Mouse (Mus musculus) midbrain, embryonic 15.5 days (tissue): ENCODE data around the gene Ccdc85c. TPM values are rescaled to one million over a fixed set of nuclear protein-coding genes. Genes with fewer than 3 reads are reported as not detected.

ENCODE experiments used
- ATAC-seq: fragments of 200-750 bp; cut with Nextera tagmentation; replicated peaks from 2 replicates; pipeline ENCODE4 v1.8.0; 2017; ENCODE audit warnings: moderate TSS enrichment
- H3K27ac ChIP-seq: fragments of 300-500 bp; sonication (generic); 2 replicates; pipeline ENCODE4 v1.5.1; 2015; ENCODE audit warnings: mild to moderate bottlenecking, inconsistent platforms
- H3K27me3 ChIP-seq: fragments of 300-500 bp; sonication (generic); replicated peaks from 2 replicates; pipeline ENCODE4 v1.6.1; 2015; ENCODE audit warnings: inconsistent platforms
- H3K36me3 ChIP-seq: fragments of 300-500 bp; sonication (generic); replicated peaks from 2 replicates; pipeline ENCODE4 v1.6.1; 2015; ENCODE audit warnings: inconsistent platforms
- H3K4me1 ChIP-seq: fragments of 300-500 bp; sonication (generic); 2 replicates; pipeline ENCODE4 v1.6.1; 2015; ENCODE audit warnings: inconsistent platforms
- H3K4me2 ChIP-seq: fragments of 300-500 bp; sonication (generic); 2 replicates; pipeline ENCODE4 v1.6.1; 2015; ENCODE audit warnings: inconsistent platforms, mild to moderate bottlenecking, moderate library complexity
- H3K4me3 ChIP-seq: fragments of 300-500 bp; sonication (generic); 2 replicates; pipeline ENCODE4 v1.5.1; 2015; ENCODE audit warnings: mild to moderate bottlenecking, inconsistent platforms
- H3K9ac ChIP-seq: fragments of 300-500 bp; sonication (generic); 2 replicates; pipeline ENCODE4 v1.6.1; 2015; ENCODE audit warnings: mild to moderate bottlenecking, inconsistent platforms
- H3K9me3 ChIP-seq: fragments of 300-500 bp; sonication (generic); 2 replicates; pipeline ENCODE4 v1.6.1; 2016; ENCODE audit warnings: inconsistent platforms
- WGBS: fragments of 180-500 bp; shearing (Covaris S2); methylation state at CpG from one replicate; pipeline ENCODE4 v1.1.7; 2015; ENCODE audit warnings: mixed read lengths; 5-methylcytosine and 5-hydroxymethylcytosine counted together
- polyA plus RNA-seq: library from polyadenylated mRNA; unstranded; fragments of >200 nt; fragmentation: Nextera tagmentation; extraction: Ambion mirVana; gene quantifications from 2 replicates; pipeline ENCODE4 v1.2.1, GENCODE M21; 2015

Gene Ccdc85c
- polyA plus RNA-seq, 1 experiment from 2014 or later: 15.8 TPM

DNA sequence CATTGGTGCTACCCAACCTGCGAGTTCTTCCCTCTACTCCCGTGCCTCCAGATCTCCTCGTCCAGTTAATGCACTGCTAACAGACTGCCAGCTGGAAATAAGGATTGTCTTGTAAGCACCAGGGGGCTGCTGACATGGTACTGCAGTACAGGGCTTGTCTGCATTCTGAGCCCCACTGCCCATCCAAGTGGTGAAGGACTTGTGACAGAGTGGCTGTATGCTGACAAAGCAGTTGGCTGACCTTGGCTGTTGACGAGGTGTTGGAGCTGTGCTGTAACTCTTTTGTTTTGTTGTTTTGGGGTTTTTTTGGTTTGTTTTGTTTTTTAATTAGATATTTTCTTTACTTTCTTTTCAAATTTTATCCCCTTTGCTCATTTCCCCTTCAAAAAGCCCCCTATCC is 76.8 kb downstream of the Ccdc85c start:
- H3K9ac ChIP-seq: no peak overlapping the region
- 86% methylated on average over 4 of the region's 4 CpGs for WGBS
- H3K4me1 ChIP-seq: no peaks in the 10 kb centered on the region
- no peak overlapping the region for H3K4me2 ChIP-seq
- H3K36me3 ChIP-seq: peaks cover 51% of the 10 kb centered on the region
- no peaks in the 10 kb centered on the region for H3K27me3 ChIP-seq
- H3K27ac ChIP-seq: no peak overlapping the region
- no peak overlapping the region for H3K4me3 ChIP-seq
- ATAC-seq: no peak
- no peaks in the 10 kb centered on the region for H3K9me3 ChIP-seq

DNA sequence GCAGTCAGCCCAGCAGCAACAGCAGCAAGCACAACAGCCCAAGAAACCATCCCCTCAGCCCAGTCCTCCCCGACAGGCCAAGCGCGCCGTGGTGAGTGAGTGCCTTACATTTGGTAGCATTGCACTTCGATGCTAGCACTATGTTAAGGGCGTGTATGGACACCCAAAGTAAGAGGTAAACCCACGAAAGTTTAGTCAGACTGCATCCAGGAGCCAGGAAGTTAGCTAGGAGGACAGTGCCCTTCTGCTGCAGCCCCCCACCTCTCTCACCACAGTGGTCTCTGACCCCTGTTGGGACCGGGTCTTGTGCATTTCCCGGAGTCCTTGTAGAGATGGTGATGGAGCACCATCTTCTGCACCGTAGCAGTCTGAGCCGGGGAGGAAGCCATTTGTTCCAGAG is 79.5 kb downstream of the Ccdc85c start:
- Histone ChIP-seq H3K4me1 (no peaks in the 10 kb centered on the region), H3K4me3 (no peak overlapping the region), H3K27me3 (no peaks in the 10 kb centered on the region), H3K9me3 (no peaks in the 10 kb centered on the region), H3K9ac (no peak overlapping the region), H3K27ac (no peak overlapping the region), H3K4me2 (no peak overlapping the region), H3K36me3 (peaks cover 44% of the 10 kb centered on the region)
- WGBS: 94% methylated on average over 11 of the region's 11 CpGs
- no peak for ATAC-seq

- Histone ChIP-seq H3K4me1 (no peaks in the 10 kb centered on the region), H3K27ac (no peak overlapping the region), H3K9ac (no peak overlapping the region), H3K36me3 (peaks cover 40% of the 10 kb centered on the region), H3K27me3 (no peaks in the 10 kb centered on the region), H3K4me2 (no peak overlapping the region), H3K4me3 (no peak overlapping the region), H3K9me3 (no peaks in the 10 kb centered on the region)
- no peak for ATAC-seq
- 93% methylated on average over 5 of the region's 5 CpGs for WGBS
Observed at GRCm38 (mm10) chr12:108193878-108194277, 81.3 kb downstream of the Ccdc85c start.

DNA sequence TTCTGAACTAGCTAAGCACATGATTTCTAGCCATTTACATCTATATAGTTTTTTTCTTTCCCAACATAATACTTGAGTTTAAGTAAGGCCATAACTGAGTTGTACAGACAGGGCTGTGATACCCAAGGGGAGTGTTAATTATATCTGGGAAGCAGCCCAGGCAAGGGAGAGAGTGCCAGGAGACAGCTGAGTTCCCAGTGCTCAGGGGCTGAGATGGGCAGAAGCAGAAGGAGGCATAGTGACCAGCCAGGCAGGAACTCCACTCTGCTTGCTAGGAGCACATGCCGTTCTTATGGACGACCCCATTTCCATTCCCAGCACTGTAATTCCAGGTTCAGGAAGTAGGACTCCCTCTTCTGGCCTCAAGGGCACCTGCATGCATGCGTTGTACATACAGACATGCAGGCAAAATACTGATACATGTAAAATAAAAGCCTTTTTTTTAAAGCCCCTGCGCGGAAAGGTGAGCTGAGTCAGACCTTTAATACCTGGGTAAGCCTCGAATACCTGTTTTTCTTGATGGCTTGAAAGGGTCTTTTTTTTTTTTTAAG is 87.6 kb downstream of the Ccdc85c start:
- H3K27me3 ChIP-seq: no peaks in the 10 kb centered on the region
- H3K9ac ChIP-seq: no peak overlapping the region
- no peaks in the 10 kb centered on the region for H3K4me1 ChIP-seq
- no peak overlapping the region for H3K4me3 ChIP-seq
- no peak overlapping the region for H3K4me2 ChIP-seq
- H3K36me3 ChIP-seq: peaks cover 41% of the 10 kb centered on the region
- no peaks in the 10 kb centered on the region for H3K9me3 ChIP-seq
- no peak overlapping the region for H3K27ac ChIP-seq
- WGBS: 92% methylated on average over 6 of the region's 6 CpGs
- no peak for ATAC-seq

GRCm38 (mm10) chr12:108181716-108182115 is 93.5 kb downstream of the Ccdc85c start:
- H3K36me3 ChIP-seq: peaks cover 7% of the 10 kb centered on the region; the same call in 1 of the 2 replicates
- WGBS: 96% methylated on average over 6 of the region's 6 CpGs
- H3K9me3 ChIP-seq: no peaks in the 10 kb centered on the region
- no peak overlapping the region for H3K4me2 ChIP-seq
- H3K27ac ChIP-seq: no peak overlapping the region
- peaks cover 27% of the 10 kb centered on the region for H3K4me1 ChIP-seq
- no peaks in the 10 kb centered on the region for H3K27me3 ChIP-seq
- ATAC-seq: no peak
- H3K4me3 ChIP-seq: no peak overlapping the region
- H3K9ac ChIP-seq: no peak overlapping the region

- Histone ChIP-seq H3K4me1 (peaks cover 34% of the 10 kb centered on the region), H3K9ac (peak within 1 kb of the TSS; percentile 86), H3K4me2 (peak within 1 kb of the TSS; percentile 87), H3K27me3 (no peaks in the 10 kb centered on the region), H3K27ac (peak within 1 kb of the TSS; percentile 82), H3K36me3 (no peaks in the 10 kb centered on the region; the same call in 1 of the 2 replicates), H3K4me3 (peak within 1 kb of the TSS; percentile 99), H3K9me3 (no peaks in the 10 kb centered on the region)
- peak; percentile 98 for ATAC-seq
- WGBS: under 1% methylated on average over 77 of the region's 82 CpGs
Observed at GRCm38 (mm10) chr12:108179321-108180266, 95.6 kb downstream of the Ccdc85c start, which contains the start of gene Ccnk. TSS of gene Ccnk (plus strand) at chr12:108179579.

DNA sequence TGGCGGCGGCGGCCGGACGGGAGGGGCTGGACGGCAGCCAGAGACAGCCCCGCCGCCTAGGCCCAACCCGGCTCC is 96.1 kb downstream of the Ccdc85c start, which contains the start of gene Setd3:
Setd3 (minus strand) TSS at position 69 of the 75 bp plus-strand sequence.
- Histone ChIP-seq H3K4me2 (peak within 1 kb of the TSS; percentile 87), H3K36me3 (no peaks in the 10 kb centered on the region; the same call in 1 of the 2 replicates), H3K27ac (peak within 1 kb of the TSS; percentile 82), H3K4me1 (peaks cover 34% of the 10 kb centered on the region), H3K9ac (peak within 1 kb of the TSS; percentile 86), H3K4me3 (peak within 1 kb of the TSS; percentile 99), H3K27me3 (no peaks in the 10 kb centered on the region), H3K9me3 (no peaks in the 10 kb centered on the region)
- 0% methylated on average over 9 of the region's 9 CpGs for WGBS
- no peak for ATAC-seq

- under 1% methylated on average over 103 of the region's 103 CpGs for WGBS
- no peaks in the 10 kb centered on the region for H3K9me3 ChIP-seq
- peak overlapping the region; percentile 86 for H3K9ac ChIP-seq
- H3K4me2 ChIP-seq: peak overlapping the region; percentile 87
- H3K27ac ChIP-seq: peak overlapping the region; percentile 82
- H3K4me1 ChIP-seq: peaks cover 34% of the 10 kb centered on the region
- no peaks in the 10 kb centered on the region; the same call in 1 of the 2 replicates for H3K36me3 ChIP-seq
- H3K27me3 ChIP-seq: no peaks in the 10 kb centered on the region
- peak; percentile 65 for ATAC-seq
- peak overlapping the region; percentile 99 for H3K4me3 ChIP-seq
Observed at GRCm38 (mm10) chr12:108178331-108179245, 96.6 kb downstream of the Ccdc85c start.

DNA sequence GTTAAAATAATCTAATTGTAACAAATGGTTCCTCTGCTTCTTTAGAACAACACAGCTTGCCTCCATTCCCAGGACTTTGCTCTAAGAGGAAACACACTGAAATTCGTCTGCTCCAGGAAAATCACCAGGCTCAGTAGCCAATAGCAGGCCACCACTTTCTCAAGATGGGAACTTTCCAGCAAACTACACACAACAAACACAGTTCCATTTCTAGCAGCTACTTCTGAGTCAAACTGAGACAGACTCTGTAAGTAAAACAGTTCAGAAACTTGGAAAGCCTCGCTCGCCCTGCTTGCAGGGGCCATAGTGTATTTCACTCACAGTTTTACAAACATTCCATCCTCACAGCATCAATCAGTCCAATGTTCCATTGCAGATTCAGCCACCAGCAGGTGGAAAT is 98.9 kb downstream of the Ccdc85c start:
- Histone ChIP-seq H3K9ac (no peak overlapping the region), H3K4me1 (peaks cover 38% of the 10 kb centered on the region), H3K4me2 (no peak overlapping the region), H3K36me3 (no peaks in the 10 kb centered on the region), H3K27me3 (no peaks in the 10 kb centered on the region), H3K9me3 (no peaks in the 10 kb centered on the region), H3K27ac (no peak overlapping the region), H3K4me3 (no peak overlapping the region)
- ATAC-seq: no peak
- WGBS: 80% methylated on average over 3 of the region's 3 CpGs

- Histone ChIP-seq H3K9ac (no peak overlapping the region), H3K4me2 (no peak overlapping the region), H3K27me3 (no peaks in the 10 kb centered on the region), H3K9me3 (no peaks in the 10 kb centered on the region), H3K27ac (no peak overlapping the region), H3K36me3 (no peaks in the 10 kb centered on the region), H3K4me3 (no peak overlapping the region), H3K4me1 (peaks cover 28% of the 10 kb centered on the region)
- 78% methylated on average over 8 of the region's 8 CpGs for WGBS
- no peak for ATAC-seq
Observed at GRCm38 (mm10) chr12:108174606-108175505, 100.4 kb downstream of the Ccdc85c start.

DNA sequence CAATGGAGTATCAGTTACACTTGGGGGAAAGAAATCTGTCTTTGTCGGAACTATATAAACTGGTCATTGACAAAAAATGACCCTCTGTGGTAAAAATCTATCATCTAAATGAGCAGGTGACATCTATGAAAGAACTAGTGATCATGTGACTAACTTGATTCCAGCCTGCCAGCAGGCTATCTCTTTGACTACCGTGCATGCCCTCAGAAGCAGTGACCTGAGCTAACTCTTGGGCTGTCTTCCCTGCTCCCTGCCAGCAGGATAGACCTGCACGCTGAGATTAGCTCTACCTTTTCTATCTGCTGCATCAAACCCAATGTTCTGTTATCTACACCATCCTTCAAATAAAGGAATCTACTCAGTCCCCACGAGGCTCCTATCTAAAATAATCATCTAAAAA is 102.6 kb downstream of the Ccdc85c start:
- no peak overlapping the region for H3K4me2 ChIP-seq
- no peaks in the 10 kb centered on the region for H3K27me3 ChIP-seq
- peaks cover 21% of the 10 kb centered on the region for H3K4me1 ChIP-seq
- no peak overlapping the region for H3K27ac ChIP-seq
- 67% methylated on average over 4 of the region's 4 CpGs for WGBS
- no peak for ATAC-seq
- H3K36me3 ChIP-seq: no peaks in the 10 kb centered on the region
- H3K9me3 ChIP-seq: no peaks in the 10 kb centered on the region
- no peak overlapping the region for H3K4me3 ChIP-seq
- no peak overlapping the region for H3K9ac ChIP-seq
